Mouse (Mus musculus) myocyte (in vitro differentiated cells): ENCODE measurements around the gene Zap70. TPM values are rescaled to one million over a fixed set of nuclear protein-coding genes. Genes with fewer than 3 reads are reported as not detected.

Source experiments
- H3K27me3 ChIP-seq: one replicate; pipeline ENCODE4 v1.6.1; 2011; ENCODE audit not compliant: control insufficient read depth, insufficient read depth, insufficient read length
- H3K36me3 ChIP-seq: one replicate; pipeline ENCODE4 v1.6.1; 2011; ENCODE audit not compliant: control insufficient read depth, insufficient read depth
- H3K4me2 ChIP-seq: one replicate; pipeline ENCODE4 v1.6.1; 2011; ENCODE audit warnings: low read depth, control low read depth
- H3K4me3 ChIP-seq: one replicate; pipeline ENCODE4 v1.5.1; 2011; ENCODE audit warnings: mild to moderate bottlenecking, control low read depth, moderate library complexity
- H3K79me2 ChIP-seq: one replicate; pipeline ENCODE4 v1.6.1; 2011; ENCODE audit not compliant: control insufficient read depth, insufficient read depth
- H3ac ChIP-seq: one replicate; pipeline ENCODE4 v1.6.1; 2011; ENCODE audit not compliant: control insufficient read depth, insufficient read length
- CEBPB ChIP-seq: IDR thresholded peaks from 2 replicates; pipeline ENCODE4 v1.6.1; 2011; ENCODE audit warnings: mild to moderate bottlenecking, moderate library complexity; ENCODE audit not compliant: poor library complexity, insufficient read depth, severe bottlenecking
- E2F4 ChIP-seq: IDR thresholded peaks from one replicate; pipeline ENCODE4 v1.6.1; 2011; ENCODE audit warnings: mild to moderate bottlenecking, control low read depth, moderate library complexity; ENCODE audit not compliant: insufficient read depth
- MAX ChIP-seq: IDR thresholded peaks from one replicate; pipeline ENCODE4 v1.6.1; 2011; ENCODE audit warnings: low read depth, mild to moderate bottlenecking, control low read depth
- MYOD1 ChIP-seq, 3 experiments: IDR thresholded peaks; one replicate each; pipeline ENCODE4 v1.6.1; 2011; ENCODE audit warnings: control low read depth in 2 of 3, low read depth in 2 of 3, mild to moderate bottlenecking in 2 of 3, moderate library complexity in 1 of 3; ENCODE audit not compliant: insufficient read length in 2 of 3, control insufficient read depth in 1 of 3
- MYOG ChIP-seq, 3 experiments: IDR thresholded peaks; one replicate each; pipeline ENCODE4 v1.6.1; 2011; ENCODE audit warnings: control low read depth in 2 of 3, low read depth in 2 of 3, mild to moderate bottlenecking in 2 of 3; ENCODE audit not compliant: insufficient read length in 2 of 3, control insufficient read depth in 1 of 3, insufficient read depth in 1 of 3
- POLR2A ChIP-seq: IDR thresholded peaks from one replicate; pipeline ENCODE4 v1.6.1; 2011; ENCODE audit warnings: low read depth, mild to moderate bottlenecking, control low read depth, moderate library complexity; ENCODE audit not compliant: insufficient read length
- POLR2AphosphoS2 ChIP-seq: IDR thresholded peaks from one replicate; pipeline ENCODE4 v1.6.1; 2011; ENCODE audit warnings: low read depth, control low read depth; ENCODE audit not compliant: insufficient read length
- REST ChIP-seq: IDR thresholded peaks from one replicate; pipeline ENCODE4 v1.6.1; 2011; ENCODE audit warnings: mild to moderate bottlenecking, control low read depth, moderate library complexity; ENCODE audit not compliant: insufficient read depth, insufficient read length
- SRF ChIP-seq: IDR thresholded peaks from one replicate; pipeline ENCODE4 v1.6.1; 2011; ENCODE audit warnings: low read depth; ENCODE audit not compliant: control insufficient read depth, insufficient read length
- TCF12 ChIP-seq: IDR thresholded peaks from one replicate; pipeline ENCODE4 v1.6.1; 2011; ENCODE audit warnings: mild to moderate bottlenecking, control low read depth; ENCODE audit not compliant: poor library complexity, insufficient read depth, severe bottlenecking
- TCF3 ChIP-seq: IDR thresholded peaks from one replicate; pipeline ENCODE4 v1.6.1; 2011; ENCODE audit warnings: low read depth, control low read depth; ENCODE audit not compliant: insufficient read length
- USF1 ChIP-seq: IDR thresholded peaks from one replicate; pipeline ENCODE4 v1.6.1; 2011; ENCODE audit warnings: low read depth, mild to moderate bottlenecking, control low read depth, moderate library complexity
- polyA plus RNA-seq: library from polyadenylated mRNA; unstranded; fragments of >200 nt; fragmentation: generic; extraction: Trizol; gene quantifications from one replicate; pipeline ENCODE4 v1.2.1, GENCODE M21; 2012; ENCODE audit warnings: missing spikeins

The Zap70 gene
- polyA plus RNA-seq, 1 experiment = 2.3 TPM

GRCm38 (mm10) chr1:36796711-36797110, 35.1 kb downstream of the Zap70 start:
- H3K4me3 ChIP-seq = no peak overlapping the region
- no peaks in the 10 kb centered on the region for H3K27me3 ChIP-seq
- H3K79me2 ChIP-seq = no peaks in the 10 kb centered on the region
- H3ac ChIP-seq = no peak overlapping the region
- TF ChIP-seq MYOD1 (IDR thresholded peaks at IDR 0.05; ENCODE audit: control insufficient read depth in 1 of 3, insufficient read length in 2 of 3, low read depth in 2 of 3) = peak in 2 of 3 experiments; percentile 50 to 60
- TF ChIP-seq MYOG (IDR thresholded peaks at IDR 0.05; ENCODE audit: control insufficient read depth in 1 of 3, insufficient read depth in 1 of 3, insufficient read length in 2 of 3, low read depth in 2 of 3) = peak in 2 of 3 experiments; percentile 25 to 63
- TF ChIP-seq TCF3 = no peak
- H3K4me2 ChIP-seq = no peak overlapping the region
- H3K36me3 ChIP-seq = peaks cover 14% of the 10 kb centered on the region

- Histone ChIP-seq H3K27me3 (no peaks in the 10 kb centered on the region), H3K4me2 (no peak overlapping the region), H3K4me3 (no peak overlapping the region), H3K79me2 (no peaks in the 10 kb centered on the region), H3ac (no peak overlapping the region), H3K36me3 (peaks cover 16% of the 10 kb centered on the region)
- TF ChIP-seq USF1 = no peak
- no peak for TF ChIP-seq E2F4
- no peak for TF ChIP-seq TCF3
- TF ChIP-seq CEBPB = no peak
- TF ChIP-seq SRF = no peak
- no peak for TF ChIP-seq MAX
- TF ChIP-seq POLR2AphosphoS2 = no peak
- TF ChIP-seq REST = no peak
- no peak for TF ChIP-seq POLR2A
- no peak for TF ChIP-seq TCF12
- TF ChIP-seq MYOG (IDR thresholded peaks at IDR 0.05; ENCODE audit: control insufficient read depth in 1 of 3, insufficient read depth in 1 of 3, insufficient read length in 2 of 3, low read depth in 2 of 3) = no peak
- TF ChIP-seq MYOD1 (IDR thresholded peaks at IDR 0.05; ENCODE audit: control insufficient read depth in 1 of 3, insufficient read length in 2 of 3, low read depth in 2 of 3) = no peak
Measured at GRCm38 (mm10) chr1:36797481-36797880, 35.9 kb downstream of the Zap70 start.

GRCm38 (mm10) chr1:36800379-36801011, 38.9 kb downstream of the Zap70 start:
- no peaks in the 10 kb centered on the region for H3K79me2 ChIP-seq
- H3ac ChIP-seq = no peak overlapping the region
- H3K27me3 ChIP-seq = no peaks in the 10 kb centered on the region
- TF ChIP-seq E2F4 = no peak
- TF ChIP-seq MAX = no peak
- no peak for TF ChIP-seq POLR2AphosphoS2
- TF ChIP-seq USF1 = no peak
- TF ChIP-seq SRF = no peak
- no peak for TF ChIP-seq MYOG (IDR thresholded peaks at IDR 0.05; ENCODE audit: control insufficient read depth in 1 of 3, insufficient read depth in 1 of 3, insufficient read length in 2 of 3, low read depth in 2 of 3)
- TF ChIP-seq CEBPB = no peak
- H3K4me3 ChIP-seq = no peak overlapping the region
- no peak overlapping the region for H3K4me2 ChIP-seq
- peaks cover 16% of the 10 kb centered on the region for H3K36me3 ChIP-seq

GRCm38 (mm10) chr1:36804259-36804658, 42.7 kb downstream of the Zap70 start:
- TF ChIP-seq SRF (no peak), POLR2AphosphoS2 (no peak), MAX (no peak), TCF12 (no peak), TCF3 (no peak), POLR2A (no peak)
- H3K79me2 ChIP-seq = no peaks in the 10 kb centered on the region
- no peak overlapping the region for H3K4me3 ChIP-seq
- H3ac ChIP-seq = no peak overlapping the region
- H3K27me3 ChIP-seq = no peaks in the 10 kb centered on the region
- H3K36me3 ChIP-seq = peaks cover 28% of the 10 kb centered on the region
- no peak overlapping the region for H3K4me2 ChIP-seq

- H3K4me3 ChIP-seq = no peak overlapping the region
- H3K27me3 ChIP-seq = no peaks in the 10 kb centered on the region
- no peaks in the 10 kb centered on the region for H3K79me2 ChIP-seq
- H3K4me2 ChIP-seq = no peak overlapping the region
- no peak for TF ChIP-seq MAX
- TF ChIP-seq E2F4 = no peak
- TF ChIP-seq MYOD1 (IDR thresholded peaks at IDR 0.05; ENCODE audit: control insufficient read depth in 1 of 3, insufficient read length in 2 of 3, low read depth in 2 of 3) = no peak
- TF ChIP-seq POLR2AphosphoS2 = no peak
- TF ChIP-seq CEBPB = no peak
- TF ChIP-seq MYOG (IDR thresholded peaks at IDR 0.05; ENCODE audit: control insufficient read depth in 1 of 3, insufficient read depth in 1 of 3, insufficient read length in 2 of 3, low read depth in 2 of 3) = no peak
- TF ChIP-seq POLR2A = no peak
- TF ChIP-seq USF1 = no peak
- no peak for TF ChIP-seq TCF3
- no peak for TF ChIP-seq TCF12
- no peak for TF ChIP-seq SRF
- no peak for TF ChIP-seq REST
- no peak overlapping the region for H3ac ChIP-seq
- H3K36me3 ChIP-seq = peaks cover 31% of the 10 kb centered on the region
Measured at GRCm38 (mm10) chr1:36804833-36805232, 43.2 kb downstream of the Zap70 start.
